Mouse (Mus musculus): Measurements from ENCODE around the gene Sars2.

GRCm38 (mm10) chr7:28771867-28772266 is 30.1 kb downstream of the Sars2 start:
- TF ChIP-seq CTCF (IDR thresholded peaks at IDR 0.05; ENCODE audit: low read depth, low read length) (no peak), POLR2A (IDR thresholded peaks at IDR 0.05; ENCODE audit: insufficient read depth, low read length) (no peak), EP300 (IDR thresholded peaks at IDR 0.05; ENCODE audit: insufficient read depth, low read depth, low read length) (no peak)
